Mouse (Mus musculus) ES-E14 (cell line): ENCODE data around the gene Ilk. TPM values are rescaled to one million over a fixed set of nuclear protein-coding genes. Genes with fewer than 3 reads are reported as not detected.

Source experiments
- DNase-seq: peaks from one replicate; pipeline ENCODE4 v3.0.0-alpha.2; 2013; ENCODE audit warnings: low read depth, low spot score
- H3K27ac ChIP-seq: 2 replicates; pipeline ENCODE4 v1.5.1; 2012; ENCODE audit warnings: low read depth, mild to moderate bottlenecking, low read length, moderate library complexity, mixed read lengths; ENCODE audit not compliant: poor library complexity, insufficient read depth, severe bottlenecking
- H3K36me3 ChIP-seq: 2 replicates; pipeline ENCODE4 v1.6.1; 2012; ENCODE audit warnings: mild to moderate bottlenecking, low read length, moderate library complexity, mixed read lengths; ENCODE audit not compliant: control insufficient read depth, poor library complexity, insufficient read depth, severe bottlenecking
- H3K4me1 ChIP-seq, 2 experiments: fragments of 150-350 bp in 1 of 2; sonication (generic) in 1 of 2; 2 replicates each; pipeline ENCODE4 v1.6.1; 2012; ENCODE audit warnings: low read length in 2 of 2, mild to moderate bottlenecking in 1 of 2, mixed read lengths in 1 of 2; ENCODE audit not compliant: control insufficient read depth in 2 of 2, insufficient read depth in 2 of 2, poor library complexity in 1 of 2
- H3K4me3 ChIP-seq, 2 experiments: fragments of 150-350 bp in 1 of 2; sonication (generic) in 1 of 2; 2 replicates each; pipeline ENCODE4 v1.5.1; 2012; ENCODE audit warnings: low read length in 2 of 2, low read depth in 1 of 2, mild to moderate bottlenecking in 1 of 2, mixed read lengths in 1 of 2; ENCODE audit not compliant: insufficient read depth in 1 of 2, poor library complexity in 1 of 2, severe bottlenecking in 1 of 2
- H3K9ac ChIP-seq: 2 replicates; pipeline ENCODE4 v1.6.1; 2012; ENCODE audit warnings: low read depth, mild to moderate bottlenecking, low read length, mixed read lengths; ENCODE audit not compliant: poor library complexity, insufficient read depth, severe bottlenecking
- H3K9me3 ChIP-seq: fragments of 150-350 bp; sonication (generic); 2 replicates; pipeline ENCODE4 v1.6.1; 2012; ENCODE audit warnings: low read depth, mild to moderate bottlenecking, low read length; ENCODE audit not compliant: control insufficient read depth, insufficient read depth
- CHD2 ChIP-seq: IDR thresholded peaks from 2 replicates; pipeline ENCODE4 v1.6.1; 2014; ENCODE audit warnings: mild to moderate bottlenecking, low read depth, low read length, inconsistent platforms
- HCFC1 ChIP-seq: IDR thresholded peaks from 2 replicates; pipeline ENCODE4 v1.6.1; 2012; ENCODE audit warnings: low read length, inconsistent platforms, borderline replicate concordance; ENCODE audit not compliant: insufficient read depth
- MAFK ChIP-seq: IDR thresholded peaks from 2 replicates; pipeline ENCODE4 v1.6.1; 2014; ENCODE audit warnings: mild to moderate bottlenecking, low read depth, low read length, inconsistent platforms; ENCODE audit not compliant: insufficient read depth
- ZC3H11A ChIP-seq: IDR thresholded peaks from 2 replicates; pipeline ENCODE4 v1.6.1; 2012; ENCODE audit warnings: low read depth, mild to moderate bottlenecking, inconsistent platforms, low read length, borderline replicate concordance
- ZNF384 ChIP-seq: IDR thresholded peaks from 2 replicates; pipeline ENCODE4 v1.6.1; 2012; ENCODE audit warnings: low read depth, low read length, inconsistent platforms
- in situ Hi-C, 2 experiments: fragments of 600-800 bp; cut with MboI; formaldehyde crosslinking; loops; one replicate each; pipeline ENCODE4 v1.15.1; 2025; ENCODE audit warnings: low sequenced_read_pairs in 2 of 2, inconsistent platforms in 1 of 2; ENCODE audit not compliant: unreplicated experiment in 2 of 2
- total RNA-seq: library from RNA; depleted of rRNA; stranded (reverse); fragments of 300-350 nt; gene quantifications from 2 replicates; pipeline ENCODE4 v1.2.3, GENCODE M21; 2012; rRNA removed

Ilk gene
- total RNA-seq = 36.9 and 61.4 TPM in 2 replicates

DNA sequence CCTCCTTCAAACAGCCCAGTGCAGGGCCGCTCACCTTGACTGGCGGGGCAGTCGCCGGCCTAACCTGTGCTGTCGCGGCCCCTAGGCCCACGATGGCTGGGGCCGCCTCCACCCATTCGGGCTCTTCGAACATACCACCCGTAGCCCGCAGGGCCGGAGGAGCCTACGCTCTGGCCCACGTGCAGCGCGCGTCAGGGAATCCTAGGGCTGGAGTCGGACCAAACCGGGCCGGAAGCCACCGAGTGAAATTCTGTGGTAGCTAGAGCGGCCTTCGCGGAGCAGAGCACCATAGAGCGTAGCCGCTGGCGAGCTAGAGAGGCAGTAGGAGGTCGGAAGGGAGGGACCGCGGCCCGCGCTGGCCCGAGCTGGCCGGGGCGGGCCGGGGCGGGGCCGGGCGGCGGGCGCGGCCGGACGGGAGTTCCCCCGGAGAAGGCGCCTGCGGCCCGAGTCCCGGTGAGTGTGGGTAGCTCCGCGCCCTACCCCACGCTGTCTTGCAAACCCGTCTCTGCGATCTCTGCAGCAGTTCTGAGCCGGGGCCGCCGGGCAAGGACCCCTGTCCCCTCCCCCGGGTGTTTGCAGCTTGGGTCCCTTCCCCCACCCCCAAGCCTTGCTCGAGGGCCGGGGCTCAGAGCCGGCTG, at the start of gene Ilk:
Gene Ilk (plus strand): TSS at position 329 of the 638 bp plus-strand sequence.
- Histone ChIP-seq H3K9ac (peak within 1 kb of the TSS; percentile 86), H3K27ac (no peak within 1 kb of the TSS), H3K4me3 (peak within 1 kb of the TSS; percentile 79 to 81), H3K36me3 (peaks cover 30% of the 10 kb centered on the region), H3K4me1 (peaks cover 2% of the 10 kb centered on the region in 2 experiments; a peak in 2 of 4 replicates), H3K9me3 (no peaks in the 10 kb centered on the region)
- DNase-seq = peak; percentile 74
- in situ Hi-C loops = no loop called here
- TF ChIP-seq ZNF384 = no peak
- TF ChIP-seq MAFK = no peak
- peak; percentile 59; the same call in 1 of the 2 replicates for TF ChIP-seq HCFC1
- no peak for TF ChIP-seq CHD2
- TF ChIP-seq ZC3H11A = no peak

DNA sequence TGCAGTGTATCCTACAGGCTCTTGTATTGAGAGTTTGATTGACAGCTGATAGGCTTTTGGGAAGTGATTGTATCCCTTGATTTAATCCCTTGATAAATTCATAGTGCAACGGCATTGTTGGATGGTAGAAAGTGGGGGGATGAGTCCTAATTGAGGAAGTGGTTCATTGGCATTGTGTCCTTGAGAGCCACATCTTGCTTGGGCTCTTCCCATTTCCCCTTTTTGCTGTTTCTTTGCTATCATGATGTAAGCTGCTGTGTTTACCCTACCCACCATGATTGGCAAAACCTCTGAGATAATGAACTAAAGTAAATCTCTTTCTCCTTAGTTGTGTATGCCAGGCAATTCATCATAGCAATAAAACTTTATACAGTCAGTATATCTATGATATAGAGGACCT, 45.5 kb upstream of the Ilk start:
- Histone ChIP-seq H3K9me3 (no peaks in the 10 kb centered on the region), H3K4me1 (no peaks in the 10 kb centered on the region; a peak in 1 of 4 replicates), H3K4me3 (no peak overlapping the region), H3K9ac (no peak overlapping the region), H3K36me3 (no peaks in the 10 kb centered on the region), H3K27ac (no peak overlapping the region)
- in situ Hi-C loops = no loop called here
- DNase-seq = no peak
- TF ChIP-seq HCFC1 = no peak
- TF ChIP-seq CHD2 = no peak
- no peak for TF ChIP-seq MAFK
- no peak for TF ChIP-seq ZNF384
- TF ChIP-seq ZC3H11A = no peak

DNA sequence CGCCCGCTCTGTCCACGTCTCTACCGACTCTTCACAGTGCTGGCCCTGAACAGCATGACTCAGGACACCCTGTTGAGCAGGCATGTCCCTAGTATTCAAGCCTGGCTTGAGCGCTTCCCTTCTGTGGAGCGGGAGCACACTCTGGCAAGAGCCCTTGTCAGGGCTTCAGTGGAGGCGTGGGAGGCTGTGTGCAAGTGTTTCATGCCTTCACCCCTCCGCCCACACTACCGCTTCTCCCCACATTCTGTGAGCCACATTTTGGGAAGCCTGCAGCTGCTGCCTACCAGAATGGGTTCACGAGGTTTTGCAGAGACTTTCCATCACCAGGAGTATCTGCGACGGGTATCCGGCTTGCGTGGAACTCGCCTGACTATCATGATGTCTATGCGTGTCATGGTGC, 33.2 kb upstream of the Ilk start:
- Histone ChIP-seq H3K9me3 (no peaks in the 10 kb centered on the region), H3K36me3 (no peaks in the 10 kb centered on the region), H3K9ac (no peak overlapping the region), H3K4me3 (peak overlapping the region; percentile 6 to 30; a peak in 1 of 4 replicates), H3K4me1 (no peaks in the 10 kb centered on the region), H3K27ac (no peak overlapping the region)
- no peak for DNase-seq
- TF ChIP-seq CHD2 (no peak), MAFK (no peak), HCFC1 (no peak), ZNF384 (no peak)
- in situ Hi-C loops = no loop called here

DNA sequence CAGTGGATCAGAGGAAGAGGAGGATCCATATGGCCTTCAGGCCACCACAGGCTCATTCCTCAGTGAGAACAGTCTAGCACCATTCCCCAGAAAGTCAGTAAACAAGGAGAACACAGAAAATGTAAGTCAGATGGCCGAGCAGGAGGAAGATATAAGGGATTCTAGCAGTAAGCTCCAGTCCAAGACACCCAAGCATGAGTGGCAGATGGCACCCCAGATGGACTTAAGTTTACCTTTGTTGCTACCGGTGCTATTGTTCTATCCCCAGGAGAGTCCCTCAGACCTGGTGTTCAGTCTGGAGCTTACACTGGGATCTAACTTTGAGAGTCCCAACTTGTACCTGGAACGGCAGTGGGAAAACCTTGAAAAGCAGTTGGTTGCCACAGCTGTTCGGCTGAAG, 32.6 kb upstream of the Ilk start:
- no peak overlapping the region for H3K9ac ChIP-seq
- no peaks in the 10 kb centered on the region for H3K36me3 ChIP-seq
- no peak for TF ChIP-seq ZC3H11A
- TF ChIP-seq MAFK = no peak
- no peak for TF ChIP-seq ZNF384
- no peak for TF ChIP-seq CHD2
- no peak for TF ChIP-seq HCFC1
- no peaks in the 10 kb centered on the region for H3K9me3 ChIP-seq
- in situ Hi-C loops = no loop called here
- no peak overlapping the region for H3K27ac ChIP-seq
- H3K4me1 ChIP-seq = no peaks in the 10 kb centered on the region
- no peak overlapping the region for H3K4me3 ChIP-seq
- DNase-seq = no peak

DNA sequence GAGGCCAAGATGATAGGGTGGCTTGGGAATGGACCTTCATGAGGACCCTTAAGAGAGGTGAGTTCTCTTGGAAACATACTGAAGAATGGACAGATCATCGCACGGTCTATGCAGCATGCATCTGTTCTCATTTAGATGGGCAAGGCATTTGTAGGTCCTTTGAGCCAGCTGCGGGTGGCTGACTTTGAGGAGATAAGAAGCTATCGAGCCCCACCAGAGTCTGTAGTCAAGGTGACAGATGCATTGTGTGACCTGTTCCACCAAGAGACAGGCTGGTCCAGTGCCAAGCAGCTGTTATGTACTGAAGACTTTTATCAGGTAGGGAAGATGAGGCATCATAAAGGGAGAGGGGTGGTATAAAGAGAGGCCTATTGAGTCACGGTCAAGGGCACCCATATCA, 27.7 kb upstream of the Ilk start:
- Histone ChIP-seq H3K9ac (no peak overlapping the region), H3K4me3 (no peak overlapping the region), H3K36me3 (no peaks in the 10 kb centered on the region), H3K27ac (no peak overlapping the region), H3K4me1 (no peaks in the 10 kb centered on the region), H3K9me3 (no peaks in the 10 kb centered on the region)
- no peak for TF ChIP-seq HCFC1
- in situ Hi-C loops = no loop called here
- DNase-seq = no peak
